Mouse (Mus musculus): ENCODE measurements around the gene Arrb1.

DNA sequence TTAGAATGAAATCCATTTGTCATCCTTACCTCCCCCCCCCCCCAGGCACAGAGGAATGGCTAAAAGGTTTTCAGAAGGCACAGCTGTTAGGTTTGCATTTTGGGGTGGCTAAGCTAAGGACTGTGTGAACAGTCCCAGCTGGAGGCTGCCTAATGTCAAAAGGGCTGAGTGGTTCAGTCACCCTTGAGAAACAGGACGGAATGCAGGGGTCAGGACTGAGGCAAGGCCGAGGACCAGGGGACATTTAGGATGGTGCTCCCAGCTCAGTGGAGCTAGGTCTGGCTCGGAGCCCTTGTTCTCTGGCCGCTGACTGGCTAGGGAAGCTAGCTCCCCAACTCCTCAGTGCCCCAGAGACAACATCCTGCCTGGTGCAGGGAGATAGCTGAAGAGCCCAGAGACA lies 47.6 kb downstream of the Arrb1 start:
- no peak for TF ChIP-seq CTCF (IDR thresholded peaks at IDR 0.05; ENCODE audit: insufficient read depth, low read length)
- TF ChIP-seq POLR2A (IDR thresholded peaks at IDR 0.05; ENCODE audit: borderline replicate concordance, extremely low read depth, low read depth, low read length): no peak
